Mouse (Mus musculus): ENCODE measurements around the gene Stx1a. TPM values are rescaled to one million over a fixed set of nuclear protein-coding genes. Genes with fewer than 3 reads are reported as not detected.

Stx1a gene
- polyA plus RNA-seq (2012; rRNA removed), result 112 and 136 TPM in 2 replicates

GRCm38 (mm10) chr5:135023344-135024173 is at the start of gene Stx1a:
Stx1a (plus strand) TSS chr5:135023482.

DNA sequence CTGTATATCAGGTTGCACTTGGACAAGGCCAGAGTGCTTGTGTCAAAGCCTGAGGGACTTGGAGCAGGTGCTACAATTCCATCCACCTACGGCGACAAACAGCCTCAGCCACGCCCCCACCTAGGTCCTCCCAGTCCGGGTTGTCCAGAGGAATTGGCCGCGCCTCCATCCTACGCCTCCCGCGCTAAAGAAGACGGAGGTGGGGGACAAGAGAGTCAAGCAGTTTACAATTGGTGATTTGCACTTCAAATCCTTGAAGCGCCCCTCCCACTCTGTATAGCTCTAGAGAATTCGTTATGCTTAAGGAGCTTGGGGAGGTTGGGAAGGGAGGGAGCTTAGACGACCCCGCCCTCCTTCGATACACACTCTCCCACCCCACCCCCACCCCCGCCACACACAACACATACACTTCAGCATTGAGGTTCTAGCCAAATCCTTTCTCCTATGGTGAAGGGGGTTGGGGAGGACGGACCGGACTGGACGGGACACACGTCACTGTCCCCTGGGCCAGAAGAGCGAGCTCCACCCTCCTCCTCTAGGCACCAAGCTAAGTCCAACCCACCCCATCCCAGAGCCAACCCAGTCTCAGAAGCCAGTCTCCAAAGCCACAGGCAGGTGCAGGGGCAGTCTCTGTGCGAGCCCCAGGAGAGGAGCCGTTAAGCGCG is 37.5 kb upstream of the Stx1a start, which contains the start of gene Cldn3:
TSS of gene Cldn3 (plus strand) at position 582 of the 665 bp plus-strand sequence.

GRCm38 (mm10) chr5:135008671-135009589 is 14.4 kb upstream of the Stx1a start, which contains the start of gene Abhd11:
Abhd11 (plus strand) TSS chr5:135009152.

DNA sequence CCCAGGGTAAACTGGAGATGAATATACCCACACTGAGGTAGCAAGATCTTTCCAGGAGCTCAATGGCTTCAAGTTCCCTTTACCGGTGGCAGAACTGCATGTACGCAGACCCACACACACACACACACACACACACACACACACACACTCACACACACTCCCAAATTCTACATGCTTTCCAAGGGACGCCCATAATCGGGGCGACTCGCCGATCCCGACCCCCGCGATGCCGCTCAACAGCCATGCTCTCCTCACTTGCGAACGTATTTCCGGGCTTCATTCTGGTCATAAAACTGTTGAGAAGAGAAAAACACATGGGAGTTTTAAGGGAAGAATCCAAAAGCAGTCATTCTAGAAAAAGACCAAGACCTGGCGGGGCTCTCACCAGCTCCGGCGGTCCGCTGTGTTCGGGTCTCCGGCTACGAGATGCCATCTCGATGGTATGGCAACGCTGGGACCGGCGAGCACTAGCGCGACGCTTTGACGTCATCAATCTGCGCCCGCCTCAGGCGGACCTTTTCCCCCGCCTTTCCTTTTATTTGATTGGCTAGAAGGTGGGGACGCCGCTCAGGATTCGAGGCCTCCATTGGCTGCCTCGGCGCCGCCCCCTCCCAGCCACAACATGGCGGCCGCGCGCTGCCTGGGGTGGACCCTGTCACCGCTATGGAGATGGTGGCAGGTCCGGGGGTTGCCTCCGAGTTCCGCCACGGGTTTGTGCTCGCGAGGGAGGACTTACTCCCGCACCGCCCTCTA is 40.5 kb downstream of the Stx1a start, which contains the start of gene Dnajc30:
TSS of gene Dnajc30 (plus strand) at position 574 of the 753 bp plus-strand sequence.

GRCm38 (mm10) chr5:135064909-135065446 is 41.7 kb downstream of the Stx1a start, which contains the start of gene Bud23:
Bud23 (minus strand) TSS chr5:135064959.

GRCm38 (mm10) chr5:135077564-135078481 is 54.5 kb downstream of the Stx1a start, which contains the start of gene Vps37d:
Vps37d (minus strand) TSS chr5:135078266.

DNA sequence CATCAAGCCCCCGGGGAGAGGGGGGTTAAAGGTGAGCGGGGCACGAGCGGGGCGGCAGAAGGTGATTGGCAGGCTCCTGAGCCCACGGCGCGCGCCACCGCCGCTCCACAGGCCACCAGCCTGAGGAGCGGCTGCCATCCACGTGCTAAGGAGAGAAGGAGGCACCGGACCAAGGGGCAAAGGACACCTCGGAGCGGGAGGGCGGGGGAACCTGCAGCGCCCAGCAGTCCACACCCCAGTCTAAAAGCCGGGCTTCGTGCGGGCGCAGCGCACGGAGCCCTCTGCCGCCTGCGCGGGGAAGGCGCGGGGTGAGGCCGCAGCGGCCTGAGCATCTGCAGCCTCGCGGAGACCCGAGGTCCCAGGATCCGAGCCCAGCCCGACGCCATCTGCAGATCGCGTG is 66.4 kb downstream of the Stx1a start, which contains the start of gene Mlxipl:
TSS of gene Mlxipl (plus strand) at position 238 of the 400 bp plus-strand sequence.

Other genes starting within 250 kb of the Stx1a start
- gene Tmem270, start 116.7 kb upstream of the Stx1a start, polyA plus RNA-seq (2012; rRNA removed), result not detected in 2 replicates
- 0.18 and 0.26 TPM in 2 replicates for gene Cldn13, start 108.0 kb upstream of the Stx1a start, polyA plus RNA-seq (2012; rRNA removed)
- gene Mettl27, start 91.1 kb upstream of the Stx1a start, polyA plus RNA-seq (2012; rRNA removed), result 8.2 and 8.5 TPM in 2 replicates
- gene Cldn4, start 76.5 kb upstream of the Stx1a start, polyA plus RNA-seq (2012; rRNA removed), result 0.41 and 6.9 TPM in 2 replicates
- gene Cldn3, start 37.3 kb upstream of the Stx1a start, polyA plus RNA-seq (2012; rRNA removed), result 3.4 and 6.5 TPM in 2 replicates
- 79.0 and 84.1 TPM in 2 replicates for gene Abhd11, start 14.3 kb upstream of the Stx1a start, polyA plus RNA-seq (2012; rRNA removed)
- 28.5 and 29.5 TPM in 2 replicates for gene Dnajc30, start 40.7 kb downstream of the Stx1a start, polyA plus RNA-seq (2012; rRNA removed)
- 107 and 110 TPM in 2 replicates for gene Bud23, start 41.5 kb downstream of the Stx1a start, polyA plus RNA-seq (2012; rRNA removed)
- gene Vps37d, start 54.8 kb downstream of the Stx1a start, polyA plus RNA-seq (2012; rRNA removed), result 56.5 and 60.2 TPM in 2 replicates
- 1.9 and 2.4 TPM in 2 replicates for gene Mlxipl, start 66.4 kb downstream of the Stx1a start, polyA plus RNA-seq (2012; rRNA removed)
- 13.2 and 14.3 TPM in 2 replicates for gene Tbl2, start 126.2 kb downstream of the Stx1a start, polyA plus RNA-seq (2012; rRNA removed)
- gene Bcl7b, start 144.8 kb downstream of the Stx1a start, polyA plus RNA-seq (2012; rRNA removed), result 23.7 and 26.0 TPM in 2 replicates
- gene Baz1b, start 163.8 kb downstream of the Stx1a start, polyA plus RNA-seq (2012; rRNA removed), result 71.9 and 76.5 TPM in 2 replicates
- 18.2 and 21.5 TPM in 2 replicates for gene Fzd9, start 227.7 kb downstream of the Stx1a start, polyA plus RNA-seq (2012; rRNA removed)